Mouse (Mus musculus) forebrain, embryonic 15.5 days (tissue): ENCODE data around the gene Cox7a1. TPM values are rescaled to one million over a fixed set of nuclear protein-coding genes. Genes with fewer than 3 reads are reported as not detected.
A peak's percentile ranks its signal among the peaks of the same experiment; 100 is the strongest.
"Not testable (repeated sequence)": the region's sequence is repeated elsewhere in the genome, so short reads cannot be mapped to it uniquely, and the experiment has no call there.

ENCODE experiments used
- ATAC-seq: fragments of 200-750 bp; cut with Nextera tagmentation; replicated peaks from 2 replicates; pipeline ENCODE4 v1.8.0; 2017; ENCODE audit warnings: mild to moderate bottlenecking, moderate TSS enrichment, moderate library complexity
- H3K27ac ChIP-seq: fragments of 300-500 bp; sonication (generic); replicated peaks from 2 replicates; pipeline ENCODE4 v1.5.1; 2015; ENCODE audit warnings: mild to moderate bottlenecking, inconsistent platforms
- H3K27me3 ChIP-seq: fragments of 300-500 bp; sonication (generic); 2 replicates; pipeline ENCODE4 v1.6.1; 2015; ENCODE audit warnings: inconsistent platforms
- H3K36me3 ChIP-seq: fragments of 300-500 bp; sonication (generic); 2 replicates; pipeline ENCODE4 v1.6.1; 2015; ENCODE audit warnings: mild to moderate bottlenecking, inconsistent platforms
- H3K4me1 ChIP-seq: fragments of 300-500 bp; sonication (generic); 2 replicates; pipeline ENCODE4 v1.6.1; 2015; ENCODE audit warnings: inconsistent platforms
- H3K4me2 ChIP-seq: fragments of 300-500 bp; sonication (generic); replicated peaks from 2 replicates; pipeline ENCODE4 v1.6.1; 2015; ENCODE audit warnings: mild to moderate bottlenecking, inconsistent platforms
- H3K4me3 ChIP-seq: fragments of 300-500 bp; sonication (generic); 2 replicates; pipeline ENCODE4 v1.5.1; 2015; ENCODE audit warnings: mild to moderate bottlenecking, inconsistent platforms
- H3K9ac ChIP-seq: fragments of 300-500 bp; sonication (generic); replicated peaks from 2 replicates; pipeline ENCODE4 v1.6.1; 2015; ENCODE audit warnings: mild to moderate bottlenecking, inconsistent platforms
- H3K9me3 ChIP-seq: fragments of 300-500 bp; sonication (generic); 2 replicates; pipeline ENCODE4 v1.6.1; 2016; ENCODE audit warnings: inconsistent platforms
- WGBS: fragments of 180-500 bp; shearing (Covaris S2); methylation state at CpG from one replicate; pipeline ENCODE4 v1.1.7; 2015; ENCODE audit warnings: mixed read lengths; 5-methylcytosine and 5-hydroxymethylcytosine counted together
- polyA plus RNA-seq: library from polyadenylated mRNA; unstranded; fragments of >200 nt; fragmentation: Nextera tagmentation; extraction: Ambion mirVana; gene quantifications from 2 replicates; pipeline ENCODE4 v1.2.1, GENCODE M21; 2015

The Cox7a1 gene
- polyA plus RNA-seq, 1 experiment from 2014 or later: 3.3 TPM

DNA sequence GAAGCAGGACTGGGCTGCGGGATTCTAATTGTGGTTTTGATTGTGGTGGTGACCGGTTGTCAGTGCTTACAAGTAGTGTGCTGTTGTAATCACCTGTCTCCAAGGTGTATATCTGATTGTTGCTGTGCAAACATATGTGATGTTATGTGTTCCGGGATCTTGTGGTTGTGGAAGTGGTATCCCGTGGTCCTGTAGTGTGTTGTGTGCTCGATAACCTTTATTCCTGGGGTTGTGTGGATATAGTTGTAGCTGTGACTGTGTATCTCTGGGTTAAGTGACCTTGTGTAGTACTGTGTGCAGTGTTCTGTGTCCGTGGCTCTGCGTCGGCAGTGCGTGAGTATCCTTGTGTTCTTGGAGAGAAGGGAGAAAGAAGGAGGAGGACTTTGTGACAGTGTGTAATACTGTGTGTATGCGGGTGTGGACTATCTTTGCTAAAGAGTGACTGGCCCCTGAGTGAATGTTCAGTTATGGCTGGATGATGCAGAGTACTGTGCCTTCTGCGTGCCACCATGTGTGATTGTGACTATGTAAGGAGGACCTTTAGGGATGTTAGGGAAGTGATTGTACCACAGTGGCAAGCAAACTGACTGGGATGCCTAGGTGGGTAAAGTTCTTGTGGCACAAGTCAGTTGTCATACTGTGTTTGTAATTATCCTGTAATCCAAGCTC, 13.5 kb upstream of the Cox7a1 start:
- WGBS: 26% methylated on average over 11 of the region's 11 CpGs
- peak overlapping the region; percentile 83 for H3K9ac ChIP-seq

GRCm38 (mm10) chr7:30176474-30176873, 7.5 kb upstream of the Cox7a1 start:
- Histone ChIP-seq H3K27ac (no peak overlapping the region), H3K4me3 (no peak overlapping the region), H3K4me2 (no peak overlapping the region), H3K36me3 (peaks cover 21% of the 10 kb centered on the region), H3K4me1 (no peaks in the 10 kb centered on the region), H3K9ac (no peak overlapping the region), H3K27me3 (no peaks in the 10 kb centered on the region), H3K9me3 (no peaks in the 10 kb centered on the region)
- no peak for ATAC-seq
- WGBS: 84% methylated on average over 12 of the region's 12 CpGs

More for the DNA sequence above, 13.5 kb upstream of the Cox7a1 start:
- Histone ChIP-seq H3K27me3 (no peaks in the 10 kb centered on the region), H3K27ac (peak overlapping the region; percentile 91), H3K9me3 (0 out of 2 replicates have a peak, but pooled peaks cover 4% of the 10 kb centered on the region), H3K4me1 (peaks cover 28% of the 10 kb centered on the region), H3K4me2 (peak overlapping the region; percentile 58), H3K4me3 (peak overlapping the region; percentile 82), H3K36me3 (peaks cover 19% of the 10 kb centered on the region)
- peak; percentile 46 for ATAC-seq

GRCm38 (mm10) chr7:30178256-30178655, 5.7 kb upstream of the Cox7a1 start:
- WGBS: 87% methylated on average over 11 of the region's 11 CpGs
- Histone ChIP-seq H3K27me3 (no peaks in the 10 kb centered on the region), H3K9me3 (no peaks in the 10 kb centered on the region), H3K9ac (no peak overlapping the region), H3K27ac (no peak overlapping the region), H3K4me2 (no peak overlapping the region), H3K4me1 (no peaks in the 10 kb centered on the region), H3K36me3 (peaks cover 21% of the 10 kb centered on the region), H3K4me3 (no peak overlapping the region)
- no peak for ATAC-seq

DNA sequence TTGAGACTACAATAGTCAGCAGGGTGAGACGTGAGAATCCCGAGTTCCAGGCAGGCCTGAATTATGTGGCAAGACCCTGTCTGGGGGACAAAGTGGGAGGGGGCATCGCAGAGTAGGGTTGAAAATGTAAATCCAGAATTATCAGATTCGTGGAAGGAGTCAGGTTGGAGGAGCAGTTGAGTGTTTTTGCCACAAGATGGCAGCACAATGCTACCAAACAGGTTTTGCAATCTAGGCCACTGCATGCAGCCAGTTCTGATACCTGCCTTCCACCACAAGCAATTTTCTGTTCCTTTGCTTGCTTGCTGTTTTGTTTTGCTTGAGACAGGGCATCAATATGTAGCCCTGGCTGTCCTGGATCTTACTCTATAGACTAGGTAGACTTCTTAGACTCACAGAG, 2.6 kb upstream of the Cox7a1 start:
- WGBS: 6% methylated on average over 4 of the region's 4 CpGs
- Histone ChIP-seq H3K4me3 (no peak overlapping the region), H3K27ac (no peak overlapping the region), H3K4me2 (no peak overlapping the region), H3K36me3 (peaks cover 21% of the 10 kb centered on the region), H3K4me1 (peaks cover 5% of the 10 kb centered on the region; the same call in 1 of the 2 replicates), H3K27me3 (no peaks in the 10 kb centered on the region), H3K9me3 (no peaks in the 10 kb centered on the region), H3K9ac (no peak overlapping the region)
- ATAC-seq: no peak; the same call in 1 of the 2 replicates

- H3K27ac ChIP-seq, H3K4me2 ChIP-seq, H3K27me3 ChIP-seq, H3K9ac ChIP-seq, H3K4me3 ChIP-seq, H3K9me3 ChIP-seq, H3K4me1 ChIP-seq, ATAC-seq: not testable (repeated sequence)
- WGBS: 85% methylated on average over 10 of the region's 10 CpGs
- H3K36me3 ChIP-seq: peaks cover 22% of the 10 kb centered on the region
Measured at GRCm38 (mm10) chr7:30181929-30182328, 2.0 kb upstream of the Cox7a1 start.

GRCm38 (mm10) chr7:30183189-30183588, 755 bp upstream of the Cox7a1 start:
- not testable (repeated sequence) for H3K9ac ChIP-seq, H3K27ac ChIP-seq, H3K4me3 ChIP-seq, H3K4me1 ChIP-seq, H3K4me2 ChIP-seq, H3K9me3 ChIP-seq, H3K27me3 ChIP-seq, ATAC-seq
- H3K36me3 ChIP-seq: peaks cover 28% of the 10 kb centered on the region
- 68% methylated on average over 6 of the region's 7 CpGs for WGBS

GRCm38 (mm10) chr7:30184641-30185348, 851 bp downstream of the Cox7a1 start:
- H3K9ac ChIP-seq: no peak overlapping the region
- no peaks in the 10 kb centered on the region for H3K27me3 ChIP-seq
- no peak for ATAC-seq
- no peak overlapping the region for H3K4me3 ChIP-seq
- H3K36me3 ChIP-seq: peaks cover 32% of the 10 kb centered on the region
- H3K4me1 ChIP-seq: peaks cover 5% of the 10 kb centered on the region; the same call in 1 of the 2 replicates
- 77% methylated on average over 13 of the region's 13 CpGs for WGBS
- no peaks in the 10 kb centered on the region for H3K9me3 ChIP-seq
- H3K4me2 ChIP-seq: no peak overlapping the region
- no peak overlapping the region for H3K27ac ChIP-seq

DNA sequence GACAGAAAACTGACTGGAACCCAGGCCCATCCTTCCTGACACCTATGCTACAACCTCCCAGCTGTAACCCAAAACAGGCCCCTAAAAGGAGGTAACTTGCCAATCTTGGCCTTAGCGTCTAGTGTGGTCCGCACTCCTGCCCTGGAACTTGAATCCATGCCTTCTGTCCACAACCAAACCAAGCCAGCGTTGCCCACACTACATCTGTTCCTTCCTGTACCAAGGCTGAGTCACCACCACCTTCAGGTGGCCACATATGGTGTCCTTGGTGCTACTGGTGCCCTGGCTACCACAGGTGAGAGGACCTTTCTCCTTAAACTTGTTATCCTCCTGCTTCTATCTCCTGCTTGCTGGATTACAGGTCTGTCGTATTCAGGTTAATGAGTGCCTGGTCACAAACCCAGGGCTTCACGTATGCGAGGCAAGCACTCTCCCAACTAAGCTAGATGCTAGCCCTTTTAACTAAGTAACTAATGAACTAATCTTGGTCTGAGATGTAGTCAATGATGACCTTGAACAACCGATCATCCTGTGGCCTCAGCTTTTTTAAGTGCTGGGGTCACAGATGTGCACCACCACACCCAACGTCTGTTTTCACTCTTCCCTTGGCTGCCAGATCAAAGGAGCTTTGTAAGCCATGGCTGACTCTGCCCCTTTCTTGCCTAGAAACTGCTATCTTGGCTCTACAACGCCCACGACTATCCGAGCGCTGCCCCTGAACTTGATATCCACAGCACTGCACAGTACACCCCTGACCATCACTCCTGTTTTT, 4.6 kb downstream of the Cox7a1 start:
- Histone ChIP-seq H3K9ac (no peak overlapping the region), H3K36me3 (peaks cover 53% of the 10 kb centered on the region), H3K4me3 (no peak overlapping the region), H3K4me1 (peaks cover 18% of the 10 kb centered on the region), H3K27me3 (no peaks in the 10 kb centered on the region), H3K27ac (no peak overlapping the region), H3K9me3 (no peaks in the 10 kb centered on the region), H3K4me2 (no peak overlapping the region)
- 93% methylated on average over 12 of the region's 12 CpGs for WGBS
- no peak for ATAC-seq

GRCm38 (mm10) chr7:30189116-30189491, 5.2 kb downstream of the Cox7a1 start:
- peaks cover 53% of the 10 kb centered on the region for H3K36me3 ChIP-seq
- peaks cover 17% of the 10 kb centered on the region for H3K4me1 ChIP-seq
- ATAC-seq: no peak
- 85% methylated on average over 4 of the region's 4 CpGs for WGBS
- no peak overlapping the region for H3K4me2 ChIP-seq
- H3K9ac ChIP-seq: no peak overlapping the region
- H3K4me3 ChIP-seq: no peak overlapping the region
- H3K27ac ChIP-seq: no peak overlapping the region
- H3K27me3 ChIP-seq: no peaks in the 10 kb centered on the region
- no peaks in the 10 kb centered on the region for H3K9me3 ChIP-seq

GRCm38 (mm10) chr7:30192088-30192487, 8.1 kb downstream of the Cox7a1 start:
- Histone ChIP-seq H3K9me3 (no peaks in the 10 kb centered on the region), H3K4me2 (no peak overlapping the region), H3K27me3 (no peaks in the 10 kb centered on the region), H3K4me1 (peaks cover 20% of the 10 kb centered on the region), H3K36me3 (peaks cover 43% of the 10 kb centered on the region), H3K9ac (no peak overlapping the region), H3K27ac (no peak overlapping the region), H3K4me3 (no peak overlapping the region)
- WGBS: 94% methylated on average over 12 of the region's 12 CpGs
- no peak for ATAC-seq

- WGBS: 15% methylated on average over 9 of the region's 9 CpGs
- Histone ChIP-seq H3K4me1 (peaks cover 20% of the 10 kb centered on the region), H3K4me3 (peak overlapping the region; percentile 82), H3K27me3 (no peaks in the 10 kb centered on the region), H3K36me3 (peaks cover 34% of the 10 kb centered on the region), H3K9me3 (no peaks in the 10 kb centered on the region), H3K4me2 (peak overlapping the region; percentile 77), H3K9ac (peak overlapping the region; percentile 70), H3K27ac (peak overlapping the region; percentile 77; the same call in 1 of the 2 replicates)
- no peak for ATAC-seq
Measured at GRCm38 (mm10) chr7:30193013-30193412, 9.1 kb downstream of the Cox7a1 start.

DNA sequence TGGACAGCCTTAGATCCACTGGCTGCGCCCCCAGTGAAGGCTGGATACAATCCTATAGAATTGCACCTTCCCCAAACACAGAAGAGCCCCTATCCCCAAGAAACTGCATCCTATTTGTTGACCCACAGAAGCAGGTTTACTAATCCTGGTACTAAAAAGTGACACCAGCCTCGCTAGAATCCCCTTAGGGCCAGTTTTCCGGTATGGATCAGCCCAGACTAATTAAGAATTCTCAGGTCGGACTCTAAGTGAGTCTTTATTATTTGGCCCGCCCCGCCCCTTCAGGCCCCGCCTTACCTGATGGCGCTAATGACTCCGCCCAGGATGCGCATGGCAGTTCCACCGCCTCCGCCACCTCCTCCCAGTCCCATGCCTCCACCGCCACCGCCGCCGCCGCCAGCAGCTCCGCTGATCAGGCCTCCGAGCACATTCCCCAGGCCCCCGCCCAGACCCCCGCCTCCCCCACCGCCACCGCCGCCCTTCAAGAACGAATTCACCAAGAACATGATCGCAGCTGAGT, 9.7 kb downstream of the Cox7a1 start:
- ATAC-seq: peak; percentile 69
- Histone ChIP-seq H3K4me1 (peaks cover 24% of the 10 kb centered on the region), H3K27ac (peak overlapping the region; percentile 77), H3K27me3 (no peaks in the 10 kb centered on the region), H3K4me3 (peak overlapping the region; percentile 82), H3K36me3 (peaks cover 27% of the 10 kb centered on the region), H3K4me2 (peak overlapping the region; percentile 77), H3K9me3 (no peaks in the 10 kb centered on the region), H3K9ac (peak overlapping the region; percentile 70)
- 1% methylated on average over 26 of the region's 26 CpGs for WGBS
